Mouse (Mus musculus): ENCODE results near the gene Pcsk6. TPM values are rescaled to one million over a fixed set of nuclear protein-coding genes. Genes with fewer than 3 reads are reported as not detected.

The Pcsk6 gene
- polyA plus RNA-seq, 1 experiment from 2014 or later, result 0.85 TPM

- H3K27ac ChIP-seq (ENCODE audit: low read depth, low read length), result no peak overlapping the region
- H3K4me2 ChIP-seq, result no peak overlapping the region
- 90% methylated on average over 2 of the region's 2 CpGs for WGBS
- no peaks in the 10 kb centered on the region for H3K27me3 ChIP-seq (ENCODE audit: control insufficient read depth, insufficient read depth, low read length)
- H3K36me3 ChIP-seq (ENCODE audit: control insufficient read depth, insufficient read depth, low read length), result peaks cover 12% of the 10 kb centered on the region
- H3K9ac ChIP-seq (ENCODE audit: low read length), result no peak overlapping the region
- DNase-seq (ENCODE audit: low spot score, missing footprints) (no peak), ATAC-seq (ENCODE audit: low FRiP score) (no peak)
- H3K9me3 ChIP-seq (ENCODE audit: control insufficient read depth, low read length), result no peaks in the 10 kb centered on the region
- no peak overlapping the region for H3K4me3 ChIP-seq (ENCODE audit: low read depth, low read length)
- peaks cover 11% of the 10 kb centered on the region for H3K4me1 ChIP-seq (ENCODE audit: control insufficient read depth, insufficient read depth, low read length)
These were observed 214.9 kb downstream of the Pcsk6 start for GRCm38 (mm10) chr7:66076411-66076810.

GRCm38 (mm10) chr7:66079364-66080230, 218.1 kb downstream of the Pcsk6 start, which contains the start of gene Selenos:
TSS of gene Selenos (plus strand) at chr7:66079649.
- no peaks in the 10 kb centered on the region for H3K9me3 ChIP-seq (ENCODE audit: control insufficient read depth, low read length)
- WGBS, result under 1% methylated on average over 61 of the region's 65 CpGs
- peak; percentile 100 for ATAC-seq (ENCODE audit: low FRiP score)
- peaks cover 11% of the 10 kb centered on the region for H3K4me1 ChIP-seq (ENCODE audit: control insufficient read depth, insufficient read depth, low read length)
- H3K9ac ChIP-seq (ENCODE audit: low read length), result peak within 1 kb of the TSS; percentile 69
- H3K27ac ChIP-seq (ENCODE audit: low read depth, low read length), result 0 out of 2 replicates have a peak within 1 kb of the TSS, but pooled peaks have one; percentile 31
- DNase-seq (ENCODE audit: low spot score, missing footprints), result peak; percentile 99
- peak within 1 kb of the TSS; percentile 62 for H3K4me3 ChIP-seq (ENCODE audit: low read depth, low read length)
- H3K36me3 ChIP-seq (ENCODE audit: control insufficient read depth, insufficient read depth, low read length), result peaks cover 17% of the 10 kb centered on the region
- peak within 1 kb of the TSS; percentile 91 for H3K4me2 ChIP-seq
- H3K27me3 ChIP-seq (ENCODE audit: control insufficient read depth, insufficient read depth, low read length), result no peaks in the 10 kb centered on the region

- Histone ChIP-seq H3K4me2 (peak overlapping the region; percentile 91), H3K9me3 (ENCODE audit: control insufficient read depth, low read length) (no peaks in the 10 kb centered on the region), H3K27me3 (ENCODE audit: control insufficient read depth, insufficient read depth, low read length) (no peaks in the 10 kb centered on the region), H3K9ac (ENCODE audit: low read length) (peak overlapping the region; percentile 69), H3K36me3 (ENCODE audit: control insufficient read depth, insufficient read depth, low read length) (peaks cover 11% of the 10 kb centered on the region; the same call in 1 of the 2 replicates), H3K4me1 (ENCODE audit: control insufficient read depth, insufficient read depth, low read length) (peaks cover 11% of the 10 kb centered on the region), H3K27ac (ENCODE audit: low read depth, low read length) (no peak overlapping the region), H3K4me3 (ENCODE audit: low read depth, low read length) (peak overlapping the region; percentile 62)
- ATAC-seq (ENCODE audit: low FRiP score) (no peak), DNase-seq (ENCODE audit: low spot score, missing footprints) (peak; percentile 84)
- 46% methylated on average over 5 of the region's 5 CpGs for WGBS
These were observed 218.7 kb downstream of the Pcsk6 start for GRCm38 (mm10) chr7:66080231-66080613.

- Histone ChIP-seq H3K9me3 (ENCODE audit: control insufficient read depth, low read length) (no peaks in the 10 kb centered on the region), H3K27me3 (ENCODE audit: control insufficient read depth, insufficient read depth, low read length) (no peaks in the 10 kb centered on the region), H3K27ac (ENCODE audit: low read depth, low read length) (no peak overlapping the region), H3K4me2 (no peak overlapping the region), H3K36me3 (ENCODE audit: control insufficient read depth, insufficient read depth, low read length) (peaks cover 23% of the 10 kb centered on the region), H3K4me3 (ENCODE audit: low read depth, low read length) (no peak overlapping the region), H3K9ac (ENCODE audit: low read length) (no peak overlapping the region), H3K4me1 (ENCODE audit: control insufficient read depth, insufficient read depth, low read length) (peaks cover 11% of the 10 kb centered on the region)
- ATAC-seq (ENCODE audit: low FRiP score) (no peak), DNase-seq (ENCODE audit: low spot score, missing footprints) (no peak)
- 87% methylated on average over 6 of the region's 6 CpGs for WGBS
These were observed 222.2 kb downstream of the Pcsk6 start for GRCm38 (mm10) chr7:66083757-66084156.

- Histone ChIP-seq H3K4me2 (no peak overlapping the region), H3K9me3 (ENCODE audit: control insufficient read depth, low read length) (no peaks in the 10 kb centered on the region), H3K9ac (ENCODE audit: low read length) (no peak overlapping the region), H3K27me3 (ENCODE audit: control insufficient read depth, insufficient read depth, low read length) (no peaks in the 10 kb centered on the region), H3K27ac (ENCODE audit: low read depth, low read length) (no peak overlapping the region), H3K4me1 (ENCODE audit: control insufficient read depth, insufficient read depth, low read length) (peaks cover 8% of the 10 kb centered on the region), H3K36me3 (ENCODE audit: control insufficient read depth, insufficient read depth, low read length) (peaks cover 25% of the 10 kb centered on the region), H3K4me3 (ENCODE audit: low read depth, low read length) (no peak overlapping the region)
- DNase-seq (ENCODE audit: low spot score, missing footprints), result no peak
- no peak for ATAC-seq (ENCODE audit: low FRiP score)
- 87% methylated on average over 7 of the region's 7 CpGs for WGBS
These were observed 223.0 kb downstream of the Pcsk6 start for GRCm38 (mm10) chr7:66084546-66084945.

- no peaks in the 10 kb centered on the region for H3K27me3 ChIP-seq (ENCODE audit: control insufficient read depth, insufficient read depth, low read length)
- no peak overlapping the region for H3K27ac ChIP-seq (ENCODE audit: low read depth, low read length)
- peaks cover 31% of the 10 kb centered on the region for H3K36me3 ChIP-seq (ENCODE audit: control insufficient read depth, insufficient read depth, low read length)
- H3K4me1 ChIP-seq (ENCODE audit: control insufficient read depth, insufficient read depth, low read length), result no peaks in the 10 kb centered on the region
- no peak overlapping the region for H3K4me2 ChIP-seq
- ATAC-seq (ENCODE audit: low FRiP score) (no peak), DNase-seq (ENCODE audit: low spot score, missing footprints) (no peak)
- no peaks in the 10 kb centered on the region for H3K9me3 ChIP-seq (ENCODE audit: control insufficient read depth, low read length)
- 90% methylated on average over 4 of the region's 4 CpGs for whole genome bisulfite sequencing
- no peak overlapping the region for H3K9ac ChIP-seq (ENCODE audit: low read length)
- no peak overlapping the region for H3K4me3 ChIP-seq (ENCODE audit: low read depth, low read length)
These were observed 226.1 kb downstream of the Pcsk6 start for GRCm38 (mm10) chr7:66087652-66088051.

GRCm38 (mm10) chr7:66088077-66088476, 226.5 kb downstream of the Pcsk6 start:
- DNase-seq (ENCODE audit: low spot score, missing footprints) (no peak), ATAC-seq (ENCODE audit: low FRiP score) (no peak)
- Histone ChIP-seq H3K9me3 (ENCODE audit: control insufficient read depth, low read length) (no peaks in the 10 kb centered on the region), H3K9ac (ENCODE audit: low read length) (no peak overlapping the region), H3K27me3 (ENCODE audit: control insufficient read depth, insufficient read depth, low read length) (no peaks in the 10 kb centered on the region), H3K27ac (ENCODE audit: low read depth, low read length) (no peak overlapping the region), H3K4me2 (no peak overlapping the region), H3K4me3 (ENCODE audit: low read depth, low read length) (no peak overlapping the region), H3K4me1 (ENCODE audit: control insufficient read depth, insufficient read depth, low read length) (no peaks in the 10 kb centered on the region), H3K36me3 (ENCODE audit: control insufficient read depth, insufficient read depth, low read length) (peaks cover 31% of the 10 kb centered on the region)
- 91% methylated on average over 2 of the region's 2 CpGs for WGBS

GRCm38 (mm10) chr7:66090676-66091190, 229.2 kb downstream of the Pcsk6 start:
- H3K4me3 ChIP-seq (ENCODE audit: low read depth, low read length), result no peak overlapping the region
- H3K9me3 ChIP-seq (ENCODE audit: control insufficient read depth, low read length), result no peaks in the 10 kb centered on the region
- no peak overlapping the region for H3K9ac ChIP-seq (ENCODE audit: low read length)
- ATAC-seq (ENCODE audit: low FRiP score) (no peak), DNase-seq (ENCODE audit: low spot score, missing footprints) (no peak)
- 84% methylated on average over 11 of the region's 11 CpGs for WGBS
- no peaks in the 10 kb centered on the region for H3K27me3 ChIP-seq (ENCODE audit: control insufficient read depth, insufficient read depth, low read length)
- no peak overlapping the region for H3K27ac ChIP-seq (ENCODE audit: low read depth, low read length)
- no peaks in the 10 kb centered on the region for H3K4me1 ChIP-seq (ENCODE audit: control insufficient read depth, insufficient read depth, low read length)
- peaks cover 20% of the 10 kb centered on the region for H3K36me3 ChIP-seq (ENCODE audit: control insufficient read depth, insufficient read depth, low read length)
- no peak overlapping the region for H3K4me2 ChIP-seq

- peaks cover 17% of the 10 kb centered on the region for H3K36me3 ChIP-seq (ENCODE audit: control insufficient read depth, insufficient read depth, low read length)
- whole genome bisulfite sequencing, result 85% methylated on average over 7 of the region's 7 CpGs
- no peak overlapping the region for H3K4me2 ChIP-seq
These were observed 230.0 kb downstream of the Pcsk6 start for GRCm38 (mm10) chr7:66091553-66091952.

More at GRCm38 (mm10) chr7:66091553-66091952, 230.0 kb downstream of the Pcsk6 start:
- H3K9me3 ChIP-seq (ENCODE audit: control insufficient read depth, low read length), result no peaks in the 10 kb centered on the region
- no peaks in the 10 kb centered on the region for H3K4me1 ChIP-seq (ENCODE audit: control insufficient read depth, insufficient read depth, low read length)
- H3K27ac ChIP-seq (ENCODE audit: low read depth, low read length), result no peak overlapping the region
- ATAC-seq (ENCODE audit: low FRiP score) (no peak), DNase-seq (ENCODE audit: low spot score, missing footprints) (no peak)
- no peak overlapping the region for H3K4me3 ChIP-seq (ENCODE audit: low read depth, low read length)
- H3K27me3 ChIP-seq (ENCODE audit: control insufficient read depth, insufficient read depth, low read length), result no peaks in the 10 kb centered on the region
- H3K9ac ChIP-seq (ENCODE audit: low read length), result no peak overlapping the region

Measured in midbrain, embryonic 11.5 days (tissue).